Mouse (Mus musculus) lung, embryonic 16.5 days (tissue): ENCODE measurements at regions not wholly inside any gene's neighbourhood (a gene's known extent, or its start where the extent isn't known, plus 50 kb on each side); places are given as distances from the start of the nearest gene placed in this dataset.

Source experiments
- ATAC-seq: fragments of 200-750 bp; cut with Nextera tagmentation; 2 replicates; pipeline ENCODE4 v1.8.0; 2017; ENCODE audit warnings: low read depth, mild to moderate bottlenecking, moderate library complexity
- H3K27ac ChIP-seq: fragments of 300-500 bp; sonication (generic); 2 replicates; pipeline ENCODE4 v1.5.1; 2014; ENCODE audit warnings: mild to moderate bottlenecking, control low read depth, low read length
- H3K27me3 ChIP-seq: fragments of 300-500 bp; sonication (generic); 2 replicates; pipeline ENCODE4 v1.6.1; 2014; ENCODE audit warnings: low read depth, low read length, mixed read lengths; ENCODE audit not compliant: control insufficient read depth, insufficient read depth
- H3K36me3 ChIP-seq: fragments of 300-500 bp; sonication (generic); 2 replicates; pipeline ENCODE4 v1.6.1; 2014; ENCODE audit warnings: low read length; ENCODE audit not compliant: control insufficient read depth, insufficient read depth
- H3K4me1 ChIP-seq: fragments of 300-500 bp; sonication (generic); replicated peaks from 2 replicates; pipeline ENCODE4 v1.6.1; 2014; ENCODE audit warnings: low read length, mixed read lengths; ENCODE audit not compliant: control insufficient read depth, insufficient read depth
- H3K4me2 ChIP-seq: fragments of 300-500 bp; sonication (generic); 2 replicates; pipeline ENCODE4 v1.6.1; 2014; ENCODE audit warnings: low read depth, low read length, control low read depth
- H3K4me3 ChIP-seq: fragments of 300-500 bp; sonication (generic); 2 replicates; pipeline ENCODE4 v1.5.1; 2014; ENCODE audit warnings: mild to moderate bottlenecking, low read length, control low read depth
- H3K9ac ChIP-seq: fragments of 300-500 bp; sonication (generic); 2 replicates; pipeline ENCODE4 v1.6.1; 2014; ENCODE audit warnings: low read length, control low read depth
- H3K9me3 ChIP-seq: fragments of 300-500 bp; sonication (generic); 2 replicates; pipeline ENCODE4 v1.6.1; 2016; ENCODE audit warnings: low read length; ENCODE audit not compliant: control insufficient read depth
- WGBS: fragments of 180-500 bp; shearing (Covaris S2); extraction: QIAGEN DNeasy Blood & Tissue Kit; methylation state at CpG from one replicate; pipeline ENCODE4 v1.1.7; 2014; 5-methylcytosine and 5-hydroxymethylcytosine counted together

- H3K9me3 ChIP-seq, result no peaks in the 10 kb centered on the region
- WGBS, result 50% methylated on average over 1 of the region's 1 CpGs
- no peak overlapping the region for H3K27ac ChIP-seq
- no peak for ATAC-seq
- peaks cover 5% of the 10 kb centered on the region; the same call in 1 of the 2 replicates for H3K4me1 ChIP-seq
- H3K9ac ChIP-seq, result no peak overlapping the region
- no peaks in the 10 kb centered on the region; the same call in 1 of the 2 replicates for H3K27me3 ChIP-seq
- H3K36me3 ChIP-seq, result no peaks in the 10 kb centered on the region
- H3K4me2 ChIP-seq, result no peak overlapping the region
- H3K4me3 ChIP-seq, result no peak overlapping the region
These were observed 273.1 kb downstream of the Cyp26b1 start for GRCm38 (mm10) chr6:84320586-84320985.

- ATAC-seq, result 0 out of 2 replicates have a peak, but pooled peaks have one; percentile 20
- H3K27me3 ChIP-seq, result no peaks in the 10 kb centered on the region; the same call in 1 of the 2 replicates
- no peak overlapping the region for H3K4me2 ChIP-seq
- no peaks in the 10 kb centered on the region for H3K9me3 ChIP-seq
- H3K4me1 ChIP-seq, result peaks cover 5% of the 10 kb centered on the region; the same call in 1 of the 2 replicates
- H3K4me3 ChIP-seq, result no peak overlapping the region
- H3K27ac ChIP-seq, result no peak overlapping the region
- no peaks in the 10 kb centered on the region for H3K36me3 ChIP-seq
- WGBS, result 15% methylated on average over 4 of the region's 4 CpGs
- H3K9ac ChIP-seq, result no peak overlapping the region
These were observed 274.9 kb downstream of the Cyp26b1 start for GRCm38 (mm10) chr6:84318774-84319173.

- WGBS, result 81% methylated on average over 1 of the region's 1 CpGs
- no peak overlapping the region for H3K27ac ChIP-seq
- H3K9me3 ChIP-seq, result no peaks in the 10 kb centered on the region
- no peak for ATAC-seq
- H3K36me3 ChIP-seq, result no peaks in the 10 kb centered on the region
- H3K27me3 ChIP-seq, result no peaks in the 10 kb centered on the region; the same call in 1 of the 2 replicates
- no peak overlapping the region for H3K9ac ChIP-seq
- H3K4me2 ChIP-seq, result no peak overlapping the region
- H3K4me3 ChIP-seq, result no peak overlapping the region
- peaks cover 5% of the 10 kb centered on the region; the same call in 1 of the 2 replicates for H3K4me1 ChIP-seq
These were observed 276.7 kb downstream of the Cyp26b1 start for GRCm38 (mm10) chr6:84317026-84317425.

DNA sequence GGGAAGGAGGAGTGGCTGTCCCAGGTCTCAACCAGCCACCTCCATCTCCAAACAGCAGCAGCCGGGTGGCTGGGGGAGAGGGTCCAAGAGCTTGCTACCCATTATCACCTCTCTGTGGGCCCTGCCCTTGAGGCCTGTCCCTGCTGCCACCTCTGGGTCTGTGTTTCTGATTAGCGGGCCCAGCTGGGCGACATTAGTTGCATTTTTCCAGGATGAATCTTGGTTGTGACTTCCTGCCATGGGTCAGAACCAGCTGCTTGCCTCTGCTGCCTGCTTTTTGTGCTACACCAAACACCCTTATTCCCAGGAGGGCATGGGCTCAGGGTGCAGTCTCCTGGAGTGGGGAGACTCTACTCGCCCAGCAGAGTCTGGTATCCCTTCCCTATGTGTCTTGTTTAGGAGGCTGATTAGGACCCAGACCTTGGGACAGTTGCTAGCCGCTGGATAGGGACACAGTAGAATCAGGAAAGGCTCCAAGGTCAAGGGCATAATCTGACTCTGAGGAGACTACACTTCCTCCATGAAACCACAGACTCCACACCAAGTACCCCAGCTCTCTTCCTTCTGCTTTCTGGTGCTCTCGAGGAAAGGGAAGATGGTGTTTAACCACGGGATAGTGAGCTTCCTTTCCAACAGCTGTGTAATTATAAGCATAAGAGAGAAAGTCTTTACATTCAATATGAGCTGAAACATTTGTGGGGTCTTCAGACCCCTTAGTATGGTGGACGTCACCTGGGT, 278.4 kb downstream of the Cyp26b1 start:
- H3K4me2 ChIP-seq, result no peak overlapping the region
- no peak overlapping the region for H3K4me3 ChIP-seq
- no peaks in the 10 kb centered on the region for H3K27me3 ChIP-seq
- ATAC-seq, result no peak
- H3K27ac ChIP-seq, result no peak overlapping the region
- H3K9me3 ChIP-seq, result no peaks in the 10 kb centered on the region
- no peak overlapping the region for H3K9ac ChIP-seq
- H3K36me3 ChIP-seq, result no peaks in the 10 kb centered on the region
- whole genome bisulfite sequencing, result 68% methylated on average over 8 of the region's 8 CpGs
- peaks cover 7% of the 10 kb centered on the region; the same call in 1 of the 2 replicates for H3K4me1 ChIP-seq

- Histone ChIP-seq H3K27ac (no peak overlapping the region), H3K4me1 (peaks cover 6% of the 10 kb centered on the region; the same call in 1 of the 2 replicates), H3K4me2 (no peak overlapping the region), H3K9me3 (no peaks in the 10 kb centered on the region), H3K9ac (no peak overlapping the region), H3K27me3 (no peaks in the 10 kb centered on the region), H3K4me3 (no peak overlapping the region), H3K36me3 (no peaks in the 10 kb centered on the region)
- 18% methylated on average over 4 of the region's 4 CpGs for WGBS
- no peak for ATAC-seq
These were observed 279.9 kb downstream of the Cyp26b1 start for GRCm38 (mm10) chr6:84313797-84314196.

DNA sequence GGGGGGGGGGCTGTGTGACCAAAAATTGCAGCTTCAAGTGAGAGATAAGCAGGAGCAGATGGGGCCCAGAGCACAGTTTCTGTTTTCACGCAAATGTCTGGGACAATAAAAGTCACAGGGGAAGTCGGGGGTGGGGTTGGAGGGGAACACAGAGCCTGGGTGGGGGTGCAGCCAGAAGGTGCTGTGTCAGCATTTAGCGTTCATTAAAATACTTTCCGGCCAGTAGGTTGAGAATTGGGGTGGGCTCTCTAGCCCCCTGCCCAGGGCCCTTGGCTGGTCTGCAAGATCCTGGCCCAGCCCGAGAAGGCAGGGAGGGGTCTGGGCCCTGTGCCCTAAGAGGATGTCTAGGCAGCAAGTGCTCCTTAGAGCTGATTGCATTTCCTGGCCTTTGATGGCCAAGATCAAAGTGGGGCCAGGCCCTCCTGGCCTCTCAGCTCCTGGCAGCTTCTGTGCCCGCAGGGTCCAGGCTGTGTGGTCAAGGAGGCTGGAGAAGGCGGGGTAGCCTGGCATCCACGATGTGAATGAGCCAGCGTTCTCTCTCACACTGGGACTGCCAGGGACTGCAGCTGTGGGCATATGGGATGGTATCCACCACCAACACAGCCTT, 283.0 kb downstream of the Cyp26b1 start:
- Histone ChIP-seq H3K9ac (no peak overlapping the region), H3K4me3 (no peak overlapping the region), H3K36me3 (no peaks in the 10 kb centered on the region), H3K4me2 (no peak overlapping the region), H3K27me3 (no peaks in the 10 kb centered on the region), H3K4me1 (peaks cover 3% of the 10 kb centered on the region; the same call in 1 of the 2 replicates), H3K27ac (no peak overlapping the region), H3K9me3 (no peaks in the 10 kb centered on the region)
- 0 out of 2 replicates have a peak, but pooled peaks have one; percentile 38 for ATAC-seq
- WGBS, result 48% methylated on average over 9 of the region's 9 CpGs

DNA sequence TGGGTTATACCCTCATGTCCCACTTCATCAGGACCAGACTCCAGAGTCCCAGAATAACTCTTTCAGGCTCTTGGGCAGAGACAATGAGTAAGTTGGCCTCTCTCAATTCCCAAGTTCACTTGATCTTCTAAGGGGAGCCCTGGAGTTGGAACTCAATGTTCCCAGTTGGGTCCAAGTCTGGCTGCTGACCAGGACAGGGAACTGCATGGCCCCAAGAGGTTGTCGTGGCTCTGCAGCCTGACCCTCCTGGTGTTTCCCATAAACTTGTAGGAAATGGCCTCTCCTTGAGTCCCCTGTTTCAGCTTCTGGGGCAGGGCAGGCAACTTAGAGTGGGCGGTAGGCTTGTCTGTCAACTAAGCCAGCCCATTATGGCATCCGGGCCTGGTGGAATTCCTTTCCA, 286.2 kb downstream of the Cyp26b1 start:
- Histone ChIP-seq H3K27me3 (no peaks in the 10 kb centered on the region), H3K9ac (no peak overlapping the region), H3K4me2 (no peak overlapping the region), H3K27ac (no peak overlapping the region), H3K4me1 (peaks cover 3% of the 10 kb centered on the region; the same call in 1 of the 2 replicates), H3K4me3 (no peak overlapping the region), H3K36me3 (no peaks in the 10 kb centered on the region), H3K9me3 (no peaks in the 10 kb centered on the region)
- 78% methylated on average over 3 of the region's 3 CpGs for WGBS
- no peak for ATAC-seq

- WGBS, result 75% methylated on average over 13 of the region's 13 CpGs
These were observed 287.1 kb downstream of the Cyp26b1 start for GRCm38 (mm10) chr6:84306585-84306984.

DNA sequence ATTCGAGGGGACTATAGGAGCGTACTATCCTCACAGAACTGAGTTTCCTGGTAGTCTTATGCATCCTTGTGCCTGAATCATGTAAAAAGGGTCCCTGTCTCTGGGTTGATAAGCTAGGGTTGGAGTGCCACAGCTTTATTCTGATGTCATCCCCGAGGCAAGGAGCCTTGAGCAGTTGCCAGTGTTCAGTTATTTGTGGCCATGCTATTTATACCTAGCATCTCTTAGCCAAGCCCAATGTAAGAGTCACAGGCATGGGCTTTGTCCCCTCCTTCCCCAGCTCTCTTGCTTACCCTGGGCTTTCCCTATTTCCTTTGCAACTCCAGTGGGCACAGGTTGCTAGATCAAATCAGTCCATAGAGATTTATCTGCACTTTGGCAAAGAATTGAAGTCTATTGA, 288.6 kb downstream of the Cyp26b1 start:
- WGBS, result 88% methylated on average over 3 of the region's 3 CpGs
- Histone ChIP-seq H3K4me3 (no peak overlapping the region), H3K27me3 (no peaks in the 10 kb centered on the region), H3K9ac (no peak overlapping the region), H3K27ac (no peak overlapping the region), H3K4me2 (no peak overlapping the region), H3K9me3 (no peaks in the 10 kb centered on the region), H3K4me1 (no peaks in the 10 kb centered on the region), H3K36me3 (no peaks in the 10 kb centered on the region)
- ATAC-seq, result no peak

More at GRCm38 (mm10) chr6:84306585-84306984, 287.1 kb downstream of the Cyp26b1 start:
- Histone ChIP-seq H3K9me3 (no peaks in the 10 kb centered on the region), H3K9ac (no peak overlapping the region), H3K4me3 (no peak overlapping the region), H3K27ac (no peak overlapping the region), H3K36me3 (no peaks in the 10 kb centered on the region), H3K27me3 (no peaks in the 10 kb centered on the region), H3K4me2 (no peak overlapping the region), H3K4me1 (peaks cover 3% of the 10 kb centered on the region; the same call in 1 of the 2 replicates)
- no peak for ATAC-seq
